Mouse (Mus musculus): ENCODE results near the gene Gata1. TPM values are rescaled to one million over a fixed set of nuclear protein-coding genes. Genes with fewer than 3 reads are reported as not detected.

Gene Gata1
- total RNA-seq, 2 experiments from 2014 or later = not detected

DNA sequence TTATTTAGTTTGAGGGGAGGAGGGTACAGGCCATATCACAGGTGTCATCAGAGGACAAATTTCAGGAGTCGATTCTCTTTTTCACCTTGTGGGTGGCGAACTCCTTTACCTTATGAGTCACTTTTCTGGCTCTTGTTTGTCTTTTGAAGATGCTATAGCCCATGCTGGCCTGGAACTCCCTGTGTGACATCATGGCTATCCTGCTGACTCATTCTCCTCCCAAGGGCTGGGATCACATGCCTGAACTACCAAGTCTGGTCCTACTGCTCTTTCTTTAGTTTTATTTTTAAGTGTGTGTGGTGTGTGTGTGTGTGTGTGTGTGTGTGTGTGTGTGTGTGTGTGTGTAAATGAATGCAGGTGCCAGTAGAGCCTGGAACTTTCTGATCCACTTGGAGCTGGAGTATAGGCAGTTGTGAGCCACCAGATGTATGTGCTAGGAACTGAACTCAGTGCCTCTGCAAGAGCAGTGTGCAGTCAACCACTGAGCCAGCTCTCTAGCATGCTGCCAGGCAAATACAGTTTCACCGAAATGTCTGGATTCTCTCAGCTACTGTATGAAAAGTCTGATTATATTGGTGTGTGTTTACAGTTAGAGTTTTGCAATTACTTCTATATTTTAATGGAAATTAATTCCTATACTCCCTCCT is 22.8 kb upstream of the Gata1 start:
- no peak for TF ChIP-seq CTCF (IDR thresholded peaks at IDR 0.05)
- H3K4me3 ChIP-seq = no peak overlapping the region
- intact Hi-C loops (cut with DNase I) = no loop called here
- no peak for DNase-seq
- no peak overlapping the region for H3K27ac ChIP-seq

- Histone ChIP-seq H3K4me3 (no peak overlapping the region), H3K27ac (no peak overlapping the region)
- no peak for DNase-seq
- no peak for TF ChIP-seq CTCF (IDR thresholded peaks at IDR 0.05)
- intact Hi-C loops (cut with DNase I) = no loop called here
Observed at GRCm38 (mm10) chrX:7993068-7993735, 15.3 kb upstream of the Gata1 start.

GRCm38 (mm10) chrX:7992379-7993067 is 14.7 kb upstream of the Gata1 start:
- Histone ChIP-seq H3K27ac (no peak overlapping the region), H3K4me3 (no peak overlapping the region)
- DNase-seq = no peak
- TF ChIP-seq CTCF (IDR thresholded peaks at IDR 0.05) = no peak
- intact Hi-C loops (cut with DNase I) = no loop called here

DNA sequence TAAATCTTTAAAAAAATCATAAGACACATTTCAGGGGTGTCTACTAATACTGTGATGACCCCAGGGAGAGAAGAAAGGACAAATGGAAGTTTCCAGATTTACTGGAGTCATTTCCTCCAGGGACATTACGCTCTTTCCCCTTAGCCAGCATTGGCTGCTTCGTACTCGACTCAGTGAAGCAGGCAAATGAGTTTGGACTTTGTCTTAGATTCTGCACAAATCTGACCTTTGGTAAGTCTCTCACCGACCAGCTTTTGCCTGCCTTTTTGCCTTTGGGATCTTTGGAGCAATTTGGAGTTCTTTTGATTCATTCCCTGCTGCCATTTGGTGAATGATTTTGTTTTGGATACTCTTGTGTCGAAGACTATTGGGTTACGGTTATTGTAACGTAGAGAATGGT is 3.5 kb upstream of the Gata1 start:
- TF ChIP-seq CTCF (IDR thresholded peaks at IDR 0.05) = no peak
- intact Hi-C loops (cut with DNase I) = no loop called here
- no peak for DNase-seq
- Histone ChIP-seq H3K4me3 (no peak overlapping the region), H3K27ac (no peak overlapping the region)

- no peak for TF ChIP-seq CTCF (IDR thresholded peaks at IDR 0.05)
- no peak overlapping the region for H3K27ac ChIP-seq
- intact Hi-C loops (cut with DNase I) = no loop called here
- H3K4me3 ChIP-seq = no peak overlapping the region
- no peak for DNase-seq
Observed at GRCm38 (mm10) chrX:7971292-7971691, 6.6 kb downstream of the Gata1 start.

DNA sequence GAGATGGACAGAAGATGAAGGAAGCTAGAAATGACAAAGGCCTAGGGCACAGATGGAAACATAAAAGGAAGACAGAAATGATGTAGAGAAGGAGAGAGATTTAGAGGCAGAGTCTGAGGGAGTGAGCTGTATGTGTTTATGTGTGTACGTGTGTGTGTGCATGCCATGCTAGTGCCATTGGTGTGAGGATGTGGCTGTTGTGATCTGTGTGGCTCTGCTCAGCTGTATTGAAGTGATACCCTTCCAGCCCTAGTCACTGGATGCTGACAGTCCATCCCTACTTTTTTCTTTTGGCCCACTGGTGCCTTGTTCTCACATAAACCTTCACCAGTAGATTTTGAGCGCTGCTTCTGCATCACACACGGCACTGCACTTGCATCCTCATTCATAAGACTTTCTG is 9.0 kb downstream of the Gata1 start:
- TF ChIP-seq CTCF (IDR thresholded peaks at IDR 0.05) = no peak
- no peak overlapping the region for H3K27ac ChIP-seq
- H3K4me3 ChIP-seq = no peak overlapping the region
- intact Hi-C loops (cut with DNase I) = no loop called here
- DNase-seq = no peak

GRCm38 (mm10) chrX:7968226-7968625 is 9.6 kb downstream of the Gata1 start:
- no peak overlapping the region for H3K27ac ChIP-seq
- TF ChIP-seq CTCF (IDR thresholded peaks at IDR 0.05) = no peak
- intact Hi-C loops (cut with DNase I) = no loop called here
- no peak overlapping the region for H3K4me3 ChIP-seq
- no peak for DNase-seq

DNA sequence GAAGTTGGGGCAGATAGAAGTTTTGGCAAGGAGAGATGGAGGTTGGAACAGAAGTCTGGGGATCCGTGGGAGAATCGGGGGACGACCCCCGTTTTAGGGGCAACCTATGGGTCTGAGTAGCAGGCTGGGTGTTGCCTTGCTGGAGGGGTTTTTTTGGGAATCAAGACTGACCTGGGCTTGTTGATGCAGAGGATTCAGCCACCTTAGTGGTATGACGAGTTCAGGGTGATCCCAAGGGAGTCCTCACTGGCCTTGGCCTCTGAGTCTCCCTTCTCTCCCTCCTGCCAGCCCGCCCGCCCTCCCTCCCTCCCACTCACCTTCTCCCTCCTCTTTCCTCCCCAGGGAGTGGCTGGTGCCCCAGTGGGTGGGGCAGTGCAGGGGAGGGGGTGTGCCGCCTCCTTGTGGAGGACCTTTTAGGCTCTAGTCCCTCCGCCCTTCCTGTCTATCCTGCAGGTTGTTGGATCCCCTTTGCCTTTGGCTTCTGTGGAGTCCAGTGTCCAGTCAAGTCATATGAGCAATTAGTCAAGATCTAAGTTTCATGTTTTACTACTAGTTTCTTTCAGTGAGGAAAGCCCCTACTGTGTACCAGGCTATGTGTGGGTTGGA is 10.2 kb downstream of the Gata1 start:
- DNase-seq = no peak
- no peak overlapping the region for H3K4me3 ChIP-seq
- H3K27ac ChIP-seq = no peak overlapping the region
- intact Hi-C loops (cut with DNase I) = no loop called here
- TF ChIP-seq CTCF (IDR thresholded peaks at IDR 0.05) = no peak

GRCm38 (mm10) chrX:7966161-7966560 is 11.7 kb downstream of the Gata1 start:
- Histone ChIP-seq H3K4me3 (no peak overlapping the region), H3K27ac (no peak overlapping the region)
- intact Hi-C loops (cut with DNase I) = no loop called here
- no peak for DNase-seq
- no peak for TF ChIP-seq CTCF (IDR thresholded peaks at IDR 0.05)

- Histone ChIP-seq H3K27ac (no peak overlapping the region), H3K4me3 (no peak overlapping the region)
- intact Hi-C loops (cut with DNase I) = no loop called here
- no peak for TF ChIP-seq CTCF (IDR thresholded peaks at IDR 0.05)
- DNase-seq = no peak
Observed at GRCm38 (mm10) chrX:7963829-7964626, 13.8 kb downstream of the Gata1 start.

DNA sequence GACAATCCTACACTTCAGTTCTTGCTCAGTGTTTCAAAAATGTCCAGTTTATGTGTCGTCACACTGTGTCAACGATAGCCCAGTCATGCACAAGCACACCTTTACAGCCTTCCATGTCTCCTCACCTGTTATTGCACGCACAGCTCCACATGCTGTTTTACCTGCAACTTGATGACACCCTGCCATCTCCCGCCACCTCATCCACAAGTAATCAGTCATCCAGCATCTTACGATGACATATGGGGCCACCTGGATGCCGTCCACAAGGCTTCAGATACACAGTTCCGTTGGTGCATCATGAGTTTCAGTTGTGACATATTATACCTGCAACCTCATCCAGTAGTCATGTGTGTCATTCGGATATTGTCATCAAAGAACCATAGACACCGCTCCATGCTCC is 19.0 kb downstream of the Gata1 start:
- no peak for DNase-seq
- H3K4me3 ChIP-seq = no peak overlapping the region
- intact Hi-C loops (cut with DNase I) = no loop called here
- H3K27ac ChIP-seq = no peak overlapping the region
- no peak for TF ChIP-seq CTCF (IDR thresholded peaks at IDR 0.05)

DNA sequence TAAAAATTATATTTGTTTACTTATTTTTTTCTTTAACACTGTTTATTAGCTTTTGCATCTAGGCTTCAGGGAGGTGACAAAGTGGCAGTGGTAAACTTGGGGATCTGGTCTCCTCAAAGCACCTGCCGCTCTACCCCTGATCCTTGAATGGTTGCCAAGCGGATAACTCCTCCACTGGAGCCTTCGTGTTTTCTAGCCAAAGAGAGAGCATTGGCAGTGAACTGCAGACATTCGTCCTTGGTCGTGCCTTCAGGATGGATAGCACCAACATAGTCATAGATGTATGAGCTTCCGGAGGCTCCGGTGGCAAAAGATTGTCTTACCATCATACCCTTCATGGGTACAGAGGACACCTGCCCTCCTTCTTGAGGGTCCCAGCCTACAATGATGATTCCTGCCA is 27.8 kb downstream of the Gata1 start:
- TF ChIP-seq CTCF (IDR thresholded peaks at IDR 0.05) = no peak
- intact Hi-C loops (cut with DNase I) = no loop called here
- Histone ChIP-seq H3K4me3 (no peak overlapping the region), H3K27ac (no peak overlapping the region)
- no peak for DNase-seq

All from gastrocnemius, adult 2 months (tissue).